Mouse (Mus musculus) limb, embryonic 11.5 days (tissue): ENCODE data around the gene Mybphl. TPM values are rescaled to one million over a fixed set of nuclear protein-coding genes. Genes with fewer than 3 reads are reported as not detected.
A peak's percentile ranks its signal among the peaks of the same experiment; 100 is the strongest.

Experiments
- ATAC-seq: fragments of 200-750 bp; cut with Nextera tagmentation; 2 replicates; pipeline ENCODE4 v1.8.0; 2017; ENCODE audit warnings: low read depth; ENCODE audit not compliant: insufficient number of reproducible peaks, low FRiP score, low TSS enrichment
- DNase-seq: peaks from one replicate; pipeline ENCODE4 v3.0.0-alpha.2; 2015; ENCODE audit warnings: low spot score
- H3K27ac ChIP-seq: fragments of 300-500 bp; sonication (generic); replicated peaks from 2 replicates; pipeline ENCODE4 v1.5.1; 2014; ENCODE audit warnings: low read depth, mild to moderate bottlenecking, low read length
- H3K27me3 ChIP-seq: fragments of 300-500 bp; sonication (generic); 2 replicates; pipeline ENCODE4 v1.6.1; 2014; ENCODE audit warnings: mild to moderate bottlenecking, low read length, mixed read lengths; ENCODE audit not compliant: control insufficient read depth, insufficient read depth
- H3K36me3 ChIP-seq: fragments of 300-500 bp; sonication (generic); 2 replicates; pipeline ENCODE4 v1.6.1; 2014; ENCODE audit warnings: mild to moderate bottlenecking, low read length, moderate library complexity, mixed read lengths; ENCODE audit not compliant: control insufficient read depth, insufficient read depth
- H3K4me1 ChIP-seq: fragments of 300-500 bp; sonication (generic); 2 replicates; pipeline ENCODE4 v1.6.1; 2014; ENCODE audit warnings: low read length, mixed read lengths; ENCODE audit not compliant: control insufficient read depth, insufficient read depth
- H3K4me2 ChIP-seq: fragments of 300-500 bp; sonication (generic); 2 replicates; pipeline ENCODE4 v1.6.1; 2014; ENCODE audit warnings: low read depth, mild to moderate bottlenecking, moderate library complexity; ENCODE audit not compliant: severe bottlenecking
- H3K4me3 ChIP-seq: fragments of 300-500 bp; sonication (generic); 2 replicates; pipeline ENCODE4 v1.5.1; 2014; ENCODE audit warnings: low read depth, low read length
- H3K9ac ChIP-seq: fragments of 300-500 bp; sonication (generic); 2 replicates; pipeline ENCODE4 v1.6.1; 2014; ENCODE audit warnings: mild to moderate bottlenecking, low read length
- H3K9me3 ChIP-seq: fragments of 300-500 bp; sonication (generic); 2 replicates; pipeline ENCODE4 v1.6.1; 2016; ENCODE audit warnings: low read length; ENCODE audit not compliant: control insufficient read depth
- WGBS: fragments of 180-500 bp; shearing (Covaris S2); extraction: QIAGEN DNeasy Blood & Tissue Kit; methylation state at CpG from one replicate; pipeline ENCODE4 v1.1.7; 2014; 5-methylcytosine and 5-hydroxymethylcytosine counted together
- polyA plus RNA-seq: library from polyadenylated mRNA; unstranded; fragments of >200 nt; fragmentation: Nextera tagmentation; extraction: Ambion mirVana; gene quantifications from 2 replicates; pipeline ENCODE4 v1.2.1, GENCODE M21; 2014

Mybphl gene
- polyA plus RNA-seq, 1 experiment from 2014 or later, result not detected

- WGBS, result 90% methylated on average over 8 of the region's 8 CpGs
- no peak overlapping the region for H3K27ac ChIP-seq
- H3K9ac ChIP-seq, result no peak overlapping the region
- H3K4me1 ChIP-seq, result no peaks in the 10 kb centered on the region
- H3K4me3 ChIP-seq, result no peak overlapping the region
- no peak for DNase-seq
- peaks cover 3% of the 10 kb centered on the region; the same call in 1 of the 2 replicates for H3K36me3 ChIP-seq
- H3K4me2 ChIP-seq, result no peak overlapping the region
- ATAC-seq, result no peak
- H3K9me3 ChIP-seq, result no peaks in the 10 kb centered on the region
- no peaks in the 10 kb centered on the region for H3K27me3 ChIP-seq
These were observed 43.9 kb downstream of the Mybphl start for GRCm38 (mm10) chr3:108408517-108409008.

- no peak for DNase-seq
- H3K4me2 ChIP-seq, result no peak overlapping the region
- 63% methylated on average over 8 of the region's 8 CpGs for WGBS
- H3K9me3 ChIP-seq, result no peaks in the 10 kb centered on the region
- no peaks in the 10 kb centered on the region for H3K4me1 ChIP-seq
- H3K9ac ChIP-seq, result no peak overlapping the region; the same call in 1 of the 2 replicates
- no peak overlapping the region for H3K27ac ChIP-seq
- no peaks in the 10 kb centered on the region for H3K27me3 ChIP-seq
- ATAC-seq, result no peak
- H3K4me3 ChIP-seq, result no peak overlapping the region
- H3K36me3 ChIP-seq, result peaks cover 3% of the 10 kb centered on the region; the same call in 1 of the 2 replicates
These were observed 45.1 kb downstream of the Mybphl start for GRCm38 (mm10) chr3:108409656-108410358.

- H3K4me3 ChIP-seq, result no peak overlapping the region
These were observed 45.6 kb downstream of the Mybphl start for GRCm38 (mm10) chr3:108410359-108410714.

GRCm38 (mm10) chr3:108411026-108411753 lies 46.5 kb downstream of the Mybphl start:
- no peak overlapping the region for H3K4me3 ChIP-seq
- peaks cover 3% of the 10 kb centered on the region; the same call in 1 of the 2 replicates for H3K36me3 ChIP-seq
- WGBS, result 66% methylated on average over 5 of the region's 5 CpGs
- DNase-seq, result no peak
- no peaks in the 10 kb centered on the region for H3K9me3 ChIP-seq
- H3K27me3 ChIP-seq, result peaks cover 1% of the 10 kb centered on the region
- no peak for ATAC-seq
- 0 out of 2 replicates have a peak, but pooled peaks cover 3% of the 10 kb centered on the region for H3K4me1 ChIP-seq
- no peak overlapping the region for H3K27ac ChIP-seq
- H3K9ac ChIP-seq, result no peak overlapping the region
- no peak overlapping the region for H3K4me2 ChIP-seq

More at GRCm38 (mm10) chr3:108410359-108410714, 45.6 kb downstream of the Mybphl start:
- Histone ChIP-seq H3K9ac (no peak overlapping the region; the same call in 1 of the 2 replicates), H3K4me2 (no peak overlapping the region), H3K9me3 (no peaks in the 10 kb centered on the region), H3K27me3 (no peaks in the 10 kb centered on the region), H3K36me3 (peaks cover 3% of the 10 kb centered on the region; the same call in 1 of the 2 replicates), H3K4me1 (0 out of 2 replicates have a peak, but pooled peaks cover 2% of the 10 kb centered on the region), H3K27ac (no peak overlapping the region)
- 40% methylated on average over 5 of the region's 5 CpGs for WGBS
- DNase-seq, result no peak
- ATAC-seq, result no peak

GRCm38 (mm10) chr3:108411754-108412121 lies 47.0 kb downstream of the Mybphl start:
- Histone ChIP-seq H3K4me3 (no peak overlapping the region), H3K36me3 (peaks cover 3% of the 10 kb centered on the region; the same call in 1 of the 2 replicates), H3K9me3 (no peaks in the 10 kb centered on the region), H3K9ac (no peak overlapping the region), H3K27ac (no peak overlapping the region), H3K27me3 (peaks cover 6% of the 10 kb centered on the region), H3K4me1 (0 out of 2 replicates have a peak, but pooled peaks cover 3% of the 10 kb centered on the region), H3K4me2 (no peak overlapping the region)
- no peak for ATAC-seq
- 82% methylated on average over 8 of the region's 8 CpGs for WGBS
- no peak for DNase-seq

GRCm38 (mm10) chr3:108413634-108414360 lies 49.1 kb downstream of the Mybphl start:
- peaks cover 6% of the 10 kb centered on the region for H3K27me3 ChIP-seq
- DNase-seq (no peak), ATAC-seq (no peak)
- no peak overlapping the region for H3K4me3 ChIP-seq
- no peaks in the 10 kb centered on the region for H3K9me3 ChIP-seq
- peaks cover 3% of the 10 kb centered on the region; the same call in 1 of the 2 replicates for H3K36me3 ChIP-seq
- H3K4me1 ChIP-seq, result 0 out of 2 replicates have a peak, but pooled peaks cover 3% of the 10 kb centered on the region
- WGBS, result 96% methylated on average over 35 of the region's 35 CpGs
- H3K27ac ChIP-seq, result no peak overlapping the region
- H3K4me2 ChIP-seq, result no peak overlapping the region
- H3K9ac ChIP-seq, result no peak overlapping the region

GRCm38 (mm10) chr3:108414857-108415830 lies 50.4 kb downstream of the Mybphl start, which contains the start of gene Celsr2:
Gene Celsr2, minus strand, starts transcription at chr3:108415552.
- no peak within 1 kb of the TSS for H3K27ac ChIP-seq
- DNase-seq (peak; percentile 70), ATAC-seq (peak; percentile 33; the same call in 1 of the 2 replicates)
- H3K4me2 ChIP-seq, result peak within 1 kb of the TSS; percentile 99
- H3K9ac ChIP-seq, result peak within 1 kb of the TSS; percentile 65
- H3K9me3 ChIP-seq, result no peaks in the 10 kb centered on the region
- 0 out of 2 replicates have a peak, but pooled peaks cover 3% of the 10 kb centered on the region for H3K4me1 ChIP-seq
- peak within 1 kb of the TSS; percentile 71 for H3K4me3 ChIP-seq
- H3K27me3 ChIP-seq, result peaks cover 6% of the 10 kb centered on the region
- peaks cover 3% of the 10 kb centered on the region; the same call in 1 of the 2 replicates for H3K36me3 ChIP-seq
- 9% methylated on average over 49 of the region's 67 CpGs for WGBS
